Mouse (Mus musculus) bone marrow macrophage, adult 2 months (primary cell): Measurements from ENCODE around the gene Jade3. TPM values are rescaled to one million over a fixed set of nuclear protein-coding genes. Genes with fewer than 3 reads are reported as not detected.
A peak's percentile ranks its signal among the peaks of the same experiment; 100 is the strongest.
"Not testable (repeated sequence)": the region's sequence is repeated elsewhere in the genome, so short reads cannot be mapped to it uniquely, and the experiment has no call there.

Source experiments
- H3K27ac ChIP-seq: 2 replicates; pipeline ENCODE4 v1.5.1; 2012; ENCODE audit warnings: low read depth, low read length; ENCODE audit not compliant: insufficient read depth
- H3K4me1 ChIP-seq: 2 replicates; pipeline ENCODE4 v1.6.1; 2012; ENCODE audit warnings: low read length; ENCODE audit not compliant: control insufficient read depth, insufficient read depth
- H3K4me3 ChIP-seq: 2 replicates; pipeline ENCODE4 v1.5.1; 2012; ENCODE audit warnings: mild to moderate bottlenecking, low read length, moderate library complexity; ENCODE audit not compliant: insufficient read depth
- CTCF ChIP-seq: IDR thresholded peaks from 2 replicates; pipeline ENCODE4 v1.5.1; 2012; ENCODE audit warnings: low read depth, mild to moderate bottlenecking, low read length, moderate library complexity
- POLR2A ChIP-seq: IDR thresholded peaks from 2 replicates; pipeline ENCODE4 v1.6.1; 2012; ENCODE audit warnings: mild to moderate bottlenecking, low read depth, low read length, borderline replicate concordance
- polyA plus RNA-seq: library from polyadenylated mRNA; stranded (reverse); fragments of >200 nt; gene quantifications from 2 replicates; pipeline ENCODE4 v1.2.4, GENCODE M21; 2012; ENCODE audit not compliant: missing spikeins, insufficient read depth, insufficient read length

Jade3 gene
- polyA plus RNA-seq: 2.5 and 2.7 TPM in 2 replicates

DNA sequence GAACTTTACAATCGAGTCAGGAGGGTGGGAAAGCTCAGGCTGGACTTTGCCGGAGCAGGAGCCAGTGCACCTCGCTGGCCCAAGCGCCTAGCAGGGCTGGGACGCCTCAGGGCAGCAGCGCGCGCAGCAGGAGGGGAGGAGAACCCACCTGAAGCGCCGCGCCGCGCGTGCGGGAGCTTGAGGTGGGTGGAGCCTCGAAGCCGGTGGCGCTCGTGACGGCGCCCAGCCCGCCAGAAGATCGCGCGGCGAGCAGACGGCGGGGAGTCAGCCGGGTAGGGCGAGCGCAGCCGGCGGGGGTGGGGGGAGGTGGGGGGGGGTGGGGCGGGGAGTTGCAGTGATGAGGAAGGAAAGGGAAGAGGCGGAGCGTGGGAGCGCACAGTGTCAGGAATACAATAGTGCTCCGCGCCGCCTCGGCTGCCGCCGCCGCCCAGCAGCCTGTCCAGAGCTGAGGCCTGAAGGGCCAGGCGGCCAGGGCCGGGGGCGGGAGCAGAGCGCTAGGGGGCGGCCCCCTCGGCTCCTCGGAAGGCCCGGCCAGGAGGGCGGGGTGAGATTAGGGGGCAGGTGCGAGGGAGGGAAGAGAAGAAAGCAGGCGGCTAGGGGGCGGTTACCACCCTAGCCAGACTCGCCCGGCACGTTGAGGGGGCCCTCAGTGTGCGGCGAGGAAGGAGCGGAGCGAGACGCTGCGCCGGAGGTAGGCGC, at the start of gene Jade3:
Gene Jade3, plus strand, starts transcription at position 549 of the 699 bp plus-strand sequence.
- Histone ChIP-seq H3K4me1 (no peaks in the 10 kb centered on the region; the same call in 1 of the 2 replicates), H3K4me3 (peak within 1 kb of the TSS; percentile 90), H3K27ac (peak within 1 kb of the TSS; percentile 69)
- TF ChIP-seq POLR2A: no peak
- no peak for TF ChIP-seq CTCF

DNA sequence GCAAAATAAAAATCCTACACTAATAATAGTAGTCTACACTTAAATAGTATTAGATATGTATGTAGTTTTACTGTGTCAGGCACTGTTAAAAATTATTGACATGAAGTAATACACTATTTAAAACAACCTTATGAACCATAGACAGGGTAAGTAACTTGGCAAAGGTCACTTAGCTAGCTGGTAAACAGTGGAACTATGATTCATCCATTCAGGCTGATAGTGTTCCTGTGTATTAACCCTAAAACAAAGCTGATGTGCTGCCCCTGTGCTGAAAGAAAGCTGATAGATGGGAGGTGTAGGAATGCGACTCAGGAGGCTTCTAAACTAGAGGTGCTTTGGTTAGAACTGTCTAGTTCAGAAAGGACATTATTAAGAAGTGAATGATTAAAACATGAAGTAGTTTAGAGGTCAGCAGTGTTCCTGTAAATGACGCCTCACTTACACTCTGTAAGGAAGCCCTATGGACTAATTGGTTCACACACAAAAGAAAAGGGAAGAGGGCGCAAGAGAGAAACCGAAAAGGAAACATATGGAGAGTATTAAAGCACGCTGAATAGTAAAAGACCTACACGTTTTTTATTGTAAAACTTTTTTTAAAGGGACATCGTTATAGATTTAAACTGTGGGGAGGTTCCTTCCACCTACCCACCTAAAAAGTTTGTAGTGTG, 46.0 kb upstream of the Jade3 start:
- H3K4me1 ChIP-seq: peaks cover 9% of the 10 kb centered on the region
- TF ChIP-seq POLR2A (no peak), CTCF (no peak)
- H3K27ac ChIP-seq: peak overlapping the region; percentile 26; the same call in 1 of the 2 replicates
- H3K4me3 ChIP-seq: no peak overlapping the region

- no peak for TF ChIP-seq CTCF
- TF ChIP-seq POLR2A: no peak
- Histone ChIP-seq H3K4me1 (peaks cover 8% of the 10 kb centered on the region), H3K27ac (no peak overlapping the region), H3K4me3 (no peak overlapping the region)
These were observed 43.2 kb upstream of the Jade3 start for GRCm38 (mm10) chrX:20382260-20382659.

DNA sequence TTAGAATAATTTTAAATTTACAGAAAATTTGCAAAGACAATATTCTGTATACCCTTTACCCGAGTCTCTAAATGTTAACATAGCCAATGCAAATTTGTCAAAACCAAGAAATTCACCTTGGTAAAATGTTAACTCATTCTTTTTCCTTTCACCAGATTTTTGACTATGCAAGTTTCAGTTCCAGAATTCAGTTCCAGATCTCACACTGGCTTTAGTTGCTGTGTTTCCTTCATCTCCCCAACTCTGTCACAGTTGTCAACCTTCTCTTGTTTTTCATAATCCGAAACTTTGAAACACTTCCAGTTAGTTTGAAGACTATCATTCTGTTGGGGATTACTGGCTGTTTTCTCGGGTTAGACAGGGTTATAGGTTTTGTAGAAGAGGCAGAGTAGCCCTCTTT, 38.5 kb upstream of the Jade3 start:
- Histone ChIP-seq H3K4me1 (peaks cover 10% of the 10 kb centered on the region), H3K27ac (no peak overlapping the region)
- TF ChIP-seq CTCF (no peak), POLR2A (no peak)

GRCm38 (mm10) chrX:20391964-20392363, 33.5 kb upstream of the Jade3 start:
- H3K27ac ChIP-seq: peak overlapping the region; percentile 23; the same call in 1 of the 2 replicates
- not testable (repeated sequence) for H3K4me1 ChIP-seq, H3K4me3 ChIP-seq

More for the DNA sequence above, 38.5 kb upstream of the Jade3 start:
- no peak overlapping the region for H3K4me3 ChIP-seq

DNA sequence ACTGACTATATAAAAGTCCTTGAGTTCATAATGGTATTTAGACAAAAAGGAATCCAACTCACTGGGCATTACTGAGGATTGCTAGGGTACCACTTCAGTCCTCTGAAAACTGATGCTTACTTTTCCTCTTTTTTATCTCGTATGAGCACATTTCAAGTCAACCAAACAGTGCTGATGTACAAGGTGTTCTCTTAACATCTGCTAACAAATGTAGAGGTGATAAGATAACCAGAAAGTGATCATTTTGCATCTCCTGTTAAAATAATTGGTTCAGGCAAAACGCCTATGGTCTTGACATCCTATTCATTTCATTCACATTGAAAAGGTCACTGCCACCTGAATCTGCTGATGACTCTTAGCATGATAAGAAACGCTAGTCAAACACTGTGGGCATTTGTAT, 32.5 kb upstream of the Jade3 start:
- no peak for TF ChIP-seq CTCF
- TF ChIP-seq POLR2A: no peak

DNA sequence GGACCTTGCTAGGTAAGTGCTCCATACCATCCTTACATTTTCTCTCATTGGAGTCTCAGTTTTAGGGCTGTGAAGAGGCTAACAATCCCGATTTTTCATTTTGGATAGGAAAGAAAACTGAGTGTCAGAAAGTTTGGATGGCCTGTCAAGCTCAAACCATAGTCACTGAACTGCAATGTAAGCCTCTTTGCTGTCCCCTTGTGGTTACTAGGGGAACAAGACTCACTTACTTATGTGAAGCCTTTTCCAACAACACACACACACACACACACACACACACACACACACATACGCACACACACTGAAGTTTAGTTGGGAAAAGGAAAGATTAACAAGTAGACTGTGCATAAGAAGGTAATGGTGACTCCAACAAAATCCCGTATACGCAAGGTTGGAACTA, 21.4 kb upstream of the Jade3 start:
- H3K4me3 ChIP-seq: no peak overlapping the region
- H3K27ac ChIP-seq: no peak overlapping the region
- peaks cover 2% of the 10 kb centered on the region; the same call in 1 of the 2 replicates for H3K4me1 ChIP-seq
- TF ChIP-seq CTCF: no peak
- TF ChIP-seq POLR2A: no peak

More for the DNA sequence above, 32.5 kb upstream of the Jade3 start:
- no peak overlapping the region for H3K27ac ChIP-seq
- peaks cover 5% of the 10 kb centered on the region; the same call in 1 of the 2 replicates for H3K4me1 ChIP-seq
- no peak overlapping the region for H3K4me3 ChIP-seq

DNA sequence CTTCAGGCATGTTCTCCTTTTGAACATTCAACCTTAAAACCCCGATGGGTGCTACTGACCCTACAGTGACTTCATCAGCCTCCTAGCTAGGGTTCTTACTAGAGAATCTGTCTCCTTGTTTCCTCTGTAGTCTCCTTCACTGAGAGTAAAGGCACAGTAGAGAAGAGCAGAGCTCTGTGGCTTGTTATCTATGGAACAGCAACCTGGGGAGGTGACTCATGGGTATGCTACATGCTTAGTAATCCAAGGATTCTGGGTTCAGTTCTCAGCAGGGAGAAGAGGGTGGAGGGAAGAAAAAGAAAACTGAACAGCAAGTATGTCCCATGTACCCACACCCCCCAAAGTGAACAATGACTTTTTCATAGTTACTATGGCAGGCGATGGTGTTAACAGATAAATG, 18.6 kb upstream of the Jade3 start:
- H3K4me1 ChIP-seq: peaks cover 2% of the 10 kb centered on the region; the same call in 1 of the 2 replicates
- TF ChIP-seq POLR2A (no peak), CTCF (no peak)
- H3K27ac ChIP-seq: no peak overlapping the region
- H3K4me3 ChIP-seq: no peak overlapping the region

DNA sequence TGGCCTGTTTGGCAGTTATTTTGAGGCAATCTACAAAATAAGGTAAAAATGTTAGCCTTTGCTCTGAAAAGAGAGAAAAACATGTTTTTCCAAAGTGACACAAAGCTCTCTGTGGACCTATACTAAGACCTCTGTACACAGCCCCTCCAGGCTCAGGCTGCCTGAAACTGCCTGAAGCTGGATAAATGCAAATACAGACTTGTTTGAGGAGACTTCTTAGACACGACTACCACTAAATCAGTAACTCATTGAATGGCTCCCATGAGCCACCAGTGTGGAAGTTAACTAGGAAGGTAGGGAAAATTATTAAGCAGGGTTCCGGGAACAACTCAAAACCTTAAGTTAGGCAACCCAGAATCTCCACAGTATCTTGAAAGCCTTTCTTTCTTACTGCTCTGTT, 17.8 kb upstream of the Jade3 start:
- Histone ChIP-seq H3K4me3 (no peak overlapping the region), H3K4me1 (peaks cover 2% of the 10 kb centered on the region; the same call in 1 of the 2 replicates), H3K27ac (no peak overlapping the region)
- TF ChIP-seq POLR2A: no peak
- TF ChIP-seq CTCF: no peak

GRCm38 (mm10) chrX:20411382-20411781, 14.1 kb upstream of the Jade3 start:
- no peak overlapping the region for H3K4me3 ChIP-seq
- peaks cover 2% of the 10 kb centered on the region; the same call in 1 of the 2 replicates for H3K4me1 ChIP-seq
- TF ChIP-seq POLR2A (no peak), CTCF (no peak)
- no peak overlapping the region for H3K27ac ChIP-seq
